Comparison of ENCODE assay signal across 15 mouse cellular contexts in genomic region chr1:180306889-180307288, GRCm38 (mm10).
"Had no signal": no experiment of that assay in that cellular context is flagged by ENCODE, and none has a peak within 500 bp of the region (broad histone marks: within the 10 kb centered on the region; RNA-seq: fewer than 3 reads in every experiment).

No protein-coding gene starts in this region.

- H3K9ac ChIP-seq: intestine, embryonic 15.5 days; limb, embryonic 15.5 days; lung, embryonic 14.5 days; midbrain, embryonic 12.5 days; neural tube, embryonic 13.5 days had no signal

- H3K4me3 ChIP-seq: intestine, embryonic 15.5 days; left cerebral cortex, adult 2 months; limb, embryonic 15.5 days; midbrain, embryonic 12.5 days; neural tube, embryonic 13.5 days had no signal

- H3K27me3 ChIP-seq: intestine, embryonic 15.5 days; limb, embryonic 15.5 days; neural tube, embryonic 13.5 days had no signal

- H3K4me2 ChIP-seq: intestine, embryonic 15.5 days; limb, embryonic 15.5 days; lung, embryonic 14.5 days; midbrain, embryonic 12.5 days; neural tube, embryonic 13.5 days had no signal

- H3K36me3 ChIP-seq: intestine, embryonic 15.5 days; limb, embryonic 15.5 days; midbrain, embryonic 12.5 days; neural tube, embryonic 13.5 days had no signal

- ATAC-seq: hindbrain, postnatal 0 days; midbrain, embryonic 16.5 days had no signal

- H3K27ac ChIP-seq: hindbrain, postnatal 0 days; intestine, embryonic 15.5 days; left cerebral cortex, adult 2 months; limb, embryonic 15.5 days; macrophage; midbrain, embryonic 12.5 days; neural tube, embryonic 13.5 days had no signal

- H3K9me3 ChIP-seq: intestine, embryonic 15.5 days; limb, embryonic 15.5 days; midbrain, embryonic 12.5 days; neural tube, embryonic 13.5 days had no signal

- DNase-seq: kidney, adult 18-20 months; kidney, postnatal 10 days; lung, postnatal 14 days; retina, postnatal 1 day; thymus, adult 2 months; thymus, postnatal 25 days had no signal
